Mouse (Mus musculus): ENCODE measurements around the gene A730071L15Rik. TPM values are rescaled to one million over a fixed set of nuclear protein-coding genes. Genes with fewer than 3 reads are reported as not detected.

The A730071L15Rik gene
- not detected for polyA plus RNA-seq (2014; fragmentation: Illumina TruSeq; extraction: RNeasy Lipid Tissue Mini Kit (QIAGEN cat#74804); ENCODE audit: insufficient read depth, low read depth, low replicate concordance)

DNA sequence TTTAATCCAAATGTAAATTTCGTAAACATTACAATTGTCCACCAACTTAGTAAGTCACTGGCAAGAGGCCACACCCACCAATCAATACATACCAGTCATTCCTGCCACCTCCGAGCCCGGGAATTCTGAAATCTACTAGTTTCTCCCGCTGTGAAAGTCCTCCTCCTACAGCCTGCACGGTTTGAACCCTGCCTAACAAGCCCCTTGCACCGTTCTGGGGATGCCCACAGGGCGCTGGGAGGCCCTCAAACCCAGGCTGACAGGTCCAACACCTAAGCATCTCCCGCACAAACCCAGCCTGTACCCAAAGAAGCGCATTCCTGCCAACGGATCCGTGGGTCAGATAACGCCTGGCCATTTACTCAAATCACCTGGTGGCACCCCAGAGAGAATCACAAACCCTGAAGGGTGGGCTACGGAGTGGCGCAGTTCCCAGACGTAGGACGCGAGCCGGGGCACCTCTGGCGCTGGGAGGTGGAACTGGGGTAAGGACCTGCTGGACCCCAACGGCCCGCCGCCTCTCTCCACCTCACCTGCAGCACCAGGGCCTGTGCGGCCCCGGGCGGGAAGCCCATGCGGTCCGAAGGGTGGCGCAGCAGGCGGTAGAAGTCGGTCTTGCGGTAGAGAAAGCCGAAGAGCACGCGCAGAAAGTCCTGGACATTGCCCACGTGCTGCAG lies at the start of gene A730071L15Rik:
Gene A730071L15Rik (plus strand): TSS at position 620 of the 677 bp plus-strand sequence.

DNA sequence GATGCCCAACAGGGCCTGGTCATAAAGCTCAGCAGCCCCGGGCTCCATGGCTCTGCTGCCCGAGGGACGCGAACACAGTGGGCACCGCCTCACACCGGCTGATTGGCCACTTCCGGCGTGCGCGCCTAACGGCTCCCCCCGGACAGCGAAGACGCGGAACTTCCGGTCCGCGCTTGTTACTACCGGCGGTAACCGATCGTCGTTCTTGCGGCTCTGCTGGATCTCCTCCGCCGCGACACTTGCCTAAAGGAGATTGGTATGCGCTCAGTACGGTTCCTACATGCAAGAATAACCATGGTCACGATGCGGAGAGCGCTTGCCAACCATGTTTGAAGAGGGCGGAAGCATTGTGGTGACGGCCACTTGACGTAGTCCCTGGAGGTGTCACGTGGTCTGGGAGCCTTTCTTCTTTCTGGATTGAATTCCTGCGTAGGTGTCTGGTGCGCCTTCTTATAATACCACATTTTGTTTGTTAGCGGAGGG lies 299 bp downstream of the A730071L15Rik start, which contains the start of gene Nudcd3:
Gene Nudcd3 (minus strand): TSS at position 329 of the 483 bp plus-strand sequence.

DNA sequence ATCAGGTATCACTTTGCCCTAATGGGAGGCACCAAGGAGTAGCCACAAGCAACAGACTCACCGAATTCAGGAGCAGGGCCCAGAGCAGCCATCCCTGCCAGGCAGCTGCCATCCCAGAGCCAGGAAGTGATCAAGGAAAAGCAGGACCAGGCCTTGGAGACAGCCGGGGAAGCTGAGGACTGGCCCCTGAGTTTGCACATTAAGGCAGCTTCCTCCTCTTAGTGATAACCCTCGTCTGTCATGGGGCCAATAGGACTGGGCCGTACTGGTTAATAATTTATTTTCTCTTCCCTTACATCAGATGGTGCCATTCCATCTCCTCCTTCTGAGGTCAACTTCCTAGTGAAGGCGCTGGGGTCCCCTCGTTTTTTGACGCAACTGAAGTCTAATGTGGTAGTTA lies 30.2 kb downstream of the A730071L15Rik start, which contains the start of gene Npc1l1:
Gene Npc1l1 (minus strand): TSS at position 132 of the 400 bp plus-strand sequence.

Other genes starting within 250 kb of the A730071L15Rik start
- gene Gck, start 249.9 kb upstream of the A730071L15Rik start, polyA plus RNA-seq (2014; fragmentation: Illumina TruSeq; extraction: RNeasy Lipid Tissue Mini Kit (QIAGEN cat#74804); ENCODE audit: insufficient read depth, low read depth, low replicate concordance): 0.85 TPM
- 58.0 TPM for gene Ykt6, start 244.3 kb upstream of the A730071L15Rik start, polyA plus RNA-seq (2014; fragmentation: Illumina TruSeq; extraction: RNeasy Lipid Tissue Mini Kit (QIAGEN cat#74804); ENCODE audit: insufficient read depth, low read depth, low replicate concordance)
- gene Camk2b, start 133.7 kb upstream of the A730071L15Rik start, polyA plus RNA-seq (2014; fragmentation: Illumina TruSeq; extraction: RNeasy Lipid Tissue Mini Kit (QIAGEN cat#74804); ENCODE audit: insufficient read depth, low read depth, low replicate concordance): 1.4 TPM
- gene Nudcd3, start 386 bp downstream of the A730071L15Rik start, polyA plus RNA-seq (2014; fragmentation: Illumina TruSeq; extraction: RNeasy Lipid Tissue Mini Kit (QIAGEN cat#74804); ENCODE audit: insufficient read depth, low read depth, low replicate concordance): 31.4 TPM
- gene Npc1l1, start 30.1 kb downstream of the A730071L15Rik start, polyA plus RNA-seq (2014; fragmentation: Illumina TruSeq; extraction: RNeasy Lipid Tissue Mini Kit (QIAGEN cat#74804); ENCODE audit: insufficient read depth, low read depth, low replicate concordance): not detected
- 22.9 TPM for gene Ddx56, start 67.7 kb downstream of the A730071L15Rik start, polyA plus RNA-seq (2014; fragmentation: Illumina TruSeq; extraction: RNeasy Lipid Tissue Mini Kit (QIAGEN cat#74804); ENCODE audit: insufficient read depth, low read depth, low replicate concordance)
- gene Tmed4, start 74.8 kb downstream of the A730071L15Rik start, polyA plus RNA-seq (2014; fragmentation: Illumina TruSeq; extraction: RNeasy Lipid Tissue Mini Kit (QIAGEN cat#74804); ENCODE audit: insufficient read depth, low read depth, low replicate concordance): 67.5 TPM
- gene Ogdh, start 91.6 kb downstream of the A730071L15Rik start, polyA plus RNA-seq (2014; fragmentation: Illumina TruSeq; extraction: RNeasy Lipid Tissue Mini Kit (QIAGEN cat#74804); ENCODE audit: insufficient read depth, low read depth, low replicate concordance): 68.9 TPM
- 15.7 TPM for gene Zmiz2, start 189.0 kb downstream of the A730071L15Rik start, polyA plus RNA-seq (2014; fragmentation: Illumina TruSeq; extraction: RNeasy Lipid Tissue Mini Kit (QIAGEN cat#74804); ENCODE audit: insufficient read depth, low read depth, low replicate concordance)
- 1,907 TPM for gene Ppia, start 215.4 kb downstream of the A730071L15Rik start, polyA plus RNA-seq (2014; fragmentation: Illumina TruSeq; extraction: RNeasy Lipid Tissue Mini Kit (QIAGEN cat#74804); ENCODE audit: insufficient read depth, low read depth, low replicate concordance)
- 125 TPM for gene H2afv, start 244.4 kb downstream of the A730071L15Rik start, polyA plus RNA-seq (2014; fragmentation: Illumina TruSeq; extraction: RNeasy Lipid Tissue Mini Kit (QIAGEN cat#74804); ENCODE audit: insufficient read depth, low read depth, low replicate concordance)

Data from lung, adult 10 weeks (tissue).